Mouse (Mus musculus): ENCODE measurements around the gene Iqsec1.
"Not testable (repeated sequence)": the region's sequence is repeated elsewhere in the genome, so short reads cannot be mapped to it uniquely, and the experiment has no call there.

Gene Iqsec1

DNA sequence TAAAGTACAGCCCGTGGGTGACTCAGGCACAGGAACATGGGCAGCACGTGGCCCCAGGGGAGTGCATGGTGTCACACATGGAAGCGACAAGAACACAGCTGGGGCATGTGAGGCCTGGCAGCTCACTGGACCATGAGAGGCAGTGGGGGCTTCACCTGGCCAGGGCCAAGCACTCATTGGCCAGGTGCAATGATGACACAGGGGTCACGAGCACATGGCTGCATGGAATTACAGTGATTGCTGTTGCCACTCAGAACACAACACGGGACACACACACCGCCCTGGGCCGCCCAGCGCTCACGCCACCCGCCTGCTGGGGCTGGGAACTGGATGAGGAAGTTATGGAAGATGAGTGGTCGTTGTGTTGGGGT is 327.5 kb downstream of the Iqsec1 start:
- peak; percentile 61 for DNase-seq (ENCODE audit: low read depth, low spot score)

DNA sequence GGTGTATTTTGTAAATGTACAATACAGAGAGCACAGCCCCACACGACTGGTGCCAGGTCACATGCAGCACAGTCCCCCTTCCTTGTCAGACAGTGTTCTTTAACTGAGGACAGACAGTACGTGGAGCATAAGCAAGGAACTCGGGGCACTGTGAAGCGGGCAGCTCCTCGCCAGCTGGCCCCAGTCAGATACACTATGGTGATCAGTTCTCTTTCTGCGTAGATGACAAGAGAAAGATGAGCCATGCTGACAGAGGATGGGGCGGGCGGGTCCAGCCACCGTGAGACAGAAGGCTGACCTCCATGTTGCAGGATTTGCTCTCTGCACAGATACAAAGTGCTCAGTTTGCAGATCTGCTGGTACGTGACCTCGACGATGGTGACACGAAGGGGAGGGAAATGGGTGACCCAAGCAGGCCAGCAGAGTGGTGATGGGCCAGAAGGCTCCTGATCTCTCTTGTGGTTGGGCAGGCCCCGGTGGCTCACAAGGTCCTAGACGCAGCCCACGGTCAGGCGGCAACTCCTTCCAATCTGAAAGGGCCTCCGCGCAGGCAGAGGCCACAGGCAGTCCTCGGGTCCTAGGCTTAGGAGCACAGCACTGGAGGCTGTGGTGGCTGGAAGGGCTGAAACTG is 328.0 kb downstream of the Iqsec1 start:
- DNase-seq (ENCODE audit: low read depth, low spot score) = no peak

DNA sequence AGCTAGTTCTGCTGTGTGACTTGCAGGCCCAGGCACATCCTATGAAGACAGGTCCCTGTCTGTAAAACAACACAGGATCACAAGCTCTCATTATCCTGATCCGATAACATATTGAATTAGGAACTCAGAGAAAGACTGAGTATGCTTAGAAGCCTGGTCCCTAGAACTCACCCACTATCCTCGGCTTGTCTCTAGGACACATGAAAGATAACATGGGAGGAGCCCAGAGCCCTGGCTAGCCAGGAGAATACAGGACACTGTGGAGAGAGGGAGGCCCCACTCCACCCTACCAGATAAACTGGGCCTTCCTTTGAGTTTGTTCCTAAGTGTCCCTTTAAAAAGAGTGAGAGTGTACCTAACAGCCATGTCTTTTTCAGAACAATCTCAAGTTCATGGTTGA is 328.6 kb downstream of the Iqsec1 start:
- DNase-seq (ENCODE audit: low read depth, low spot score) = no peak

DNA sequence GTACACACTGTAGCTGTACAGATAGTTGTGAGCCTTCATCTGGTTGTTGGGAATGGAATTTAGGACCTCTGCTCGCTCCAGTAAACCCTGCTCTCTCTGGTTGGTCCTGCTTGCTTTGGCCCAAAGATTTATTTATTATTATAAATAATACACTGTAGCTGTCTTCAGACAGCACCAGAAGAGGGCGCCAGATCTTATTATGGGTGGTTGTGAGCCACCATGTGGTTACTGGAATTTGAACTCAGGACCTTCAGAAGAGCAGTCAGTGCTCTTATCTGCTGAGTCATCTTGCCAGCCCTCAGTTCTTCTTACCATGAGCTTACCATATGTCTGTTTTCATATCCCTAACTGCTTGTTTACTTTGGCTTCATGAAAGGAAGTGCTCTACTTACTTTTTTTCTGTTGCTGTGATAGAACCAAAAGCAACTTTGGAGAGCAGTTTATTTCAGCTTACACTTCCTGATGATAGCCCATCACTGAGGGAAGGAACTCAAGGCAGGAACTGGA is 332.1 kb downstream of the Iqsec1 start:
- not testable (repeated sequence) for DNase-seq (ENCODE audit: low read depth, low spot score)

DNA sequence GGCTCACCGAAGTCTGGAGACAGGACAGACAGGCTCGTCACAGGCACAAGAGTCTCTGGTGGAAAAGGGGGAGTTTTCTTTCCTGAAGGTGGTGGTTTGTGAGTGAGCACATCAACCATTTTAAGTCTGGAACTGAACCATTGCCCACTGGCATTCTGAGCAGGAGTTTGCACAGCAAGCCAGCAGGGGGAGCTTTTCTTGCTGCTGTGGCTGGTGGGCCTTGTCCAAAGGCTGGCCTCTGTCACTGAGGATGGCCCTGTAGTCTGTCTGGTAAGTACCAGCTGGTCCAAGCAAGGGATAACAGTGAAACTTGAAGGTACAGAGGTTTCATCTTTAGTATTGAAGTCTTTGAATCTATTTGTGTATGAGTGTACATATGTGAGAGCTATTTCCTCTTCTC is 334.7 kb downstream of the Iqsec1 start:
- peak; percentile 59 for DNase-seq (ENCODE audit: low read depth, low spot score)

DNA sequence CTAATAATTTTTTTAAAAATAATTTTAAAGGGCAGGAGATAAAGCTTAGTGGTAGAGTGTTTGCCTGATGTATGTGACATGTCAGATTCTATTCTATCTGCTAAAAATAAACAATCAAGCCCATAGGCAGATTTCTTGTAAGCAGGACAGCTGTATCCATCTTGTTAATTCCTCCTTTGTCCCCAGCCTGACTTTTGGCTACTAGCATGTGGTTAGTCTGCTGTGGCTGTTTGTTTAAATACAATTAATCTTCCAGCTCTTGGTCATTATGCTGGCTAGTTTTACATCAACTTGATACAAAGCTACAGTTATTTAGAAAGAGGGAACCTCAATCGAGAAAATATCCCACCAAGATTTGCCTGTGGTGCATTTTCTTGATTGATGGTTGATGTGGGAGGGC is 337.9 kb downstream of the Iqsec1 start:
- no peak for DNase-seq (ENCODE audit: low read depth, low spot score)

DNA sequence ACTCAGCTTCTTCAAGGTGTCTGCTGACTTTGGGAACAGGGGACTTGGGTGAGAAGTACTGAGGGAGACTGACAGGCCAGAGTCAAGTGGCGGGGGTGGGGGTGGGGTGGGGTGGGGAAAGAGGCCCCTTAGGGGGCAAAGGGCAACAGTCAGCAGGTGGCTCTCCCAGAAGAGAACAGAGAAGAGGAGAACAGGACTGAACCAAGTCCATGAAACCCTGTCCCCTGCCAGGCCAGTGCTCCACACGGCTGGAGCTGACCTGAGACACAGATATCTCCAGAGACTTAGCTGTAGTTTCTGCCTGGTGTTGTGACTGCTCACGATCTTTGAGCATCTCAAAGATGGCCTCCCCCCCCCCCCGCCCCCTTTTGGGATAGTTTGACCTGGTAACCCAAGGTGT is 339.2 kb downstream of the Iqsec1 start:
- no peak for DNase-seq (ENCODE audit: low read depth, low spot score)

DNA sequence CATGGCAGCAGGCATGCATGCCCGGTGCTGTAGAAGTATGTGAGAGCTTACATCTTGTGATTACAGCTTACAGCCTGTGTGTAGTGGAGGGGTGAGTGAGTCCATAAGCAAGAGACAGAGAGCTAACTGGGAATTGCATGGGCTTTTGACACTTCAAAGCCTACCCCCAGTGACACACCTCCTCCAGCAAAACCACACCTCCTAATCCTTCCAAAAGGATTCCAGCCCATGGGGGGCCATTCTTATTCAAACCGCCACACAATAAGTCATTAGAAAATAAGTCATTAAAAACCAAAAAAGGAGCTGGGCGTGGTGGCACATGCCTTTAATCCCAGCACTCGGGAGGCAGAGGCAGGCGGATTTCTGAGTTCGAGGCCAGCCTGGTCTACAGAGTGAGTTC is 340.1 kb downstream of the Iqsec1 start:
- DNase-seq (ENCODE audit: low read depth, low spot score) = peak; percentile 56

DNA sequence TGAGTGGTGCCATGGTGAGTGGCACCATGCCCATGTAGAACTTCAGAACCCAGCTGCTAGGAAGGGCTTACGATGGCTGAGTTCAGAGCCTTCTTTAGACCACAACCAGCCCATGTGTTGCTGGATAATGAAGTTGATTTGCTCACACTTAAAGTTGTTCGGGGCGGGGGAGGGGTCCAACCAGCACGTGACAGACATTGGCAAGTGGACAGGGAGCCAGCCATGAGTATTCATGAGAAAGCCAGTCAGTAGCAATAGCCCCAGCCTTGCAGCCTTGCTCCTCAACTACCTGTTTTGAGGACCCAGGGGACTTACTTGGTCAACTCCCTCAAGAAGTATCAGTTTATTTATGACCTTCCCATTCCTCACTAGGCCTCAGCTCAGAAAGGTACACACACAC is 343.5 kb downstream of the Iqsec1 start:
- DNase-seq (ENCODE audit: low read depth, low spot score) = no peak

DNA sequence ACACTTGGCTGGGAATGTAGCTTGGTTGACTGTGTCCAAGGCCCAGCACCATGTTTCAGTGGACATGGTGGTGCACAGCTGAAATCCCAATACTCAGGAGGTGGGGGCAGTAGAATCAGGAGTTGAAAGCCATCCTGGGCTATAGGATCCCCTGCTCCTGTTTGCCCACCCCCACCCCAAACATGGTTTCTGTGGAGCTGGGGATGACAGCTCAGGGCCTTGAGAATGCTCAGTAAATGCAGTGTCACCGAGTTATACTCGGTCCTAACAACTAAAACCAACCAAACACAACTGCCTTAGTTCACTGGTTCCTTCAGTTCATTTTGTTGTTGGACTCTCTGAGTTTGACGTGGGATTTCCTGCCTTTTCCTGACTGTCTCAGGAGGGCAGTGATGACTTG is 345.4 kb downstream of the Iqsec1 start:
- no peak for DNase-seq (ENCODE audit: low read depth, low spot score)

DNA sequence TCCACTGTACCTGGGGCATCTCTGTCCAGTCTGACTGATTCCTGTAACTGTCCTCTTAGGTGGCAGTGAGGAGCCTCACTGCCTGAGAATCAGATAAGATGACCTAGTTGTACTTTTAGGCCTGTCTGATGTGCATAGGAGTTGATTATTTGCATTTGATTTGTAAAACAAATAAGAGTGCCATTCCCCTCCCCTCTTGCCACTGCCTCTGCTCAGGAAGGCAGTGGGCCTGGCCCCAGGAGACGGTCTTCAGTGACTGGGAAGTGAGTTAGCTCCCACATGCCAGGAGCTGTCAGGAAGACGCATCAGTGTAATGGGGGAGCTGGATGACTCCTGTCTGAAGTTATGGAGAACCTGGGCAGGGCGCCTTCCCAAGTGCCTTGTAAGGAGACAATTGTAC is 352.9 kb downstream of the Iqsec1 start:
- DNase-seq (ENCODE audit: low read depth, low spot score) = peak; percentile 78

DNA sequence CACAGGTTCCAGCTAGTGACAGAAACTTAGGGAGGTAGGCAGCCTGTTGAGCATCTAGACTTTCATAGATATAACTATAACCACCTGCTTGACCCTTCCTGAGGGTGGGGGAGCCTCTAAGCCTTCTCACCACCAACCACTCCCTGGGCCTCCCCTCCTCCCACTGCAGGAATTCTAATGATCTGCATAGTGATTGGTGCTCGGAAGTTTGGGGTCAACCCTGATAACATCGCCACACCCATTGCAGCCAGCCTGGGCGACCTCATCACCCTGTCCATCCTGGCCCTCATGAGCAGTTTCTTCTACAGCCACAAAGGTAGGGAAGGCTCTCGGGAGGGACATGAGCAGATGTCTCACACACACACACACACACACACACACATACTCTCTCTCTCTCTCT is 353.4 kb downstream of the Iqsec1 start:
- DNase-seq (ENCODE audit: low read depth, low spot score) = peak; percentile 72

DNA sequence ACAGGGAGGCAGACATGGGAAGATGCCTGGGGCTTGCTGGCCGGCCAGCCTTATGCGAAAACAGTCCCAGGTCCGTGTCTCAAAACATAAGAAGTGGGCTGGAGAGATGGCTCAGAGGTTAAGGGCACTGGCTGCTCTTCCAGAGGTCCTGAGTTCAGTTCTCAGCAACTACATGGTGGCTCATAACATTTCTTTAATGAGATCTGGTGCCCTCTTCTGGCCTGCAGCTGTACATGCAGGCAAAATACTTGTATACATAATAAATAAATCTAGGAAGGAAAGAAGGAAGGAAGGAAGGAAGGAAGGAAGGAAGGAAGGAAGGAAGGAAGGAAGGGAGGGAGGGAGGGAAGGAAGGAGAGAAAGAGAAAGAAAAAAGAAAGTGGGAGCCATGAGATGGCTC is 356.0 kb downstream of the Iqsec1 start:
- DNase-seq (ENCODE audit: low read depth, low spot score) = peak; percentile 50

DNA sequence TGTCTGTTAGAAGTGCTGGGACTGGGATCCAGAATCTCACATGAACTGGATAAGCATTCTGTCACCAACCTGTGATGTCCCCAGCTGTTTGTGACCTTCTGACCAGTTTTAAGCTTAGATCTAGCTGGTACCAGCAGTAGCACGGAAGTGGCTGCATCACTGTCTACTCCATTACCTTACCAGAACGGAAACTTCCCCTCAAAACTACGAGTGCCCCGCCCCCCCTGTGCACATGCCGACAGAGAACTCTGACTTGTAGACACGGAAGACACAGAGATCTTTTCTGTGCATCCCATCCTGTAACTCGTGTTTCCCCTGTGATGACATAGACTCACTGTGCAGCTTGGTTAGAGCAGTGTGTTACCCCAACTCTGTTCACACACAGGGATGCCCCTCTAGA is 358.1 kb downstream of the Iqsec1 start:
- DNase-seq (ENCODE audit: low read depth, low spot score) = no peak

DNA sequence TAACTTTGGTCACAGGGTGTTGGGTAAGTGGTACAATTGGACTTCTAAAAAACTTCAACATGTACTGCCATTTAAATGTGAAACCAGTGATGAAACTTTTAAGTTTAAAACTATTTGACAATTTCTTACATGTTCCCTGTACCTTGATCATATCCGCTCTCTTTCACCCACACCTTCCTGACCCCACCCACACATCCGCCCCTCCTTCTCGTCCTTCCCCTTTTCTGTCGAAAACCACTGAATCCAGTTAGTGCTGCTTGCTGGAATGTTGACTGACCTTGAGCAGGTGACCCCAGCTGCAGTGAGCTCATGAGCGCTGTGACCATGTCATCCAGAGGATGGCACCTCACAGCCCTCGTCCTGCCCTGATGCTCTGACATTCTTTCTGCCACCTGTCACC is 359.0 kb downstream of the Iqsec1 start:
- DNase-seq (ENCODE audit: low read depth, low spot score) = peak; percentile 67

DNA sequence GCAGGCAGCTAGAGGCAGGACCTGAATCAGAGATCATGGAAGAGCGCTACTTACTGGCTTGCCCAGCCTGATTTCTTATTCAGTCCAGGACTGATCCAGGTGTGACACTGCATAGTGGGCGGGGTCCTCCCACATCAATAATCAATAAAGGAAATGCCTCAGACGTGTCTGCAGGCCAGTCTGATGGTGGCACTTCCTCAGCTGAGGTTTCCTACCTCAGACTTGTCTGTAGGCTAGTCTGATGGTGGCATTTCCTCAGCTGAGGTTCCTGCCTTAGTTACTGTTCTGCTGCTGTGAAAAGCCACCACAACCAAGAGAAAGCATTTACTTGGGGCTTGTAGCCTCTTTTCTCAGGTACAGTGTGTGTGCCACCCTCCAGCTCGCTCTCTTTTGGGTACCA is 360.9 kb downstream of the Iqsec1 start:
- DNase-seq (ENCODE audit: low read depth, low spot score) = no peak

DNA sequence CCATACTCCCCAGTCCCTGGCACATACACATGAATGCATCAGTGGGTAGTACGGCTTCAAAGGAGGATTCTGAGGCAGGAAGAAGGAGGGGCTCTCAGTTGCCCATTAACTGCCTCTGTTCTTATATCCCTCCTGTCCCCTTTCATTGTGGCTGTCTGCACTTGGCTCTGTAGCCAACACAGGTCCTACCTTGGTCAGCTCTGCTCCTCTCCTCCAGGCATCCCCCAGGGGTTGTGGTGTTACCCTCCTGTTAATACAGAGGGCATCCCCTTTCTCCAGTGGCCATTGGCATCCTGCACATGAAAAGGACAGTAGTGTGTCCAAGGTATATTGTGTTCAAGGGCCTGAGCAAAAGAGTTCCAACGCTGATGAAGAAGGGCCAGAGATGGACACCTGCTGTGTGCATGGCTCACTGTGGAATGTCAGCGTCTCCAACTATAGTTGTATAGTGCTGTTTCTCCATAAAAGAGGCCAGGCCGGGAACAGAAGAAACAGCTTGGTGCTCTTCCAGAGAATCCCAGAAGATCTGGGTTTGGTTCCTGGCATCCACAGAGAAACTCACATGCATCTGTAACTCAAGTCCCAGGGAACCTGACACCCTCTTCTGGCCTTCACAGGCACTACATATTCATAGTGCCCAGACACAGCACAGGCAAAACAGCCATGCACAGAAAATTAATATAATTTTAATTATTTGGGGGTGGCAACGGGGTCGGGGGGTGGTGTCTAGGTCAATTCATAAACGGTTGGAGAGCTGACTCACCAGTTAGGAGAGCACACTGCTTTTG is 363.1 kb downstream of the Iqsec1 start:
- DNase-seq (ENCODE audit: low read depth, low spot score) = peak; percentile 31

DNA sequence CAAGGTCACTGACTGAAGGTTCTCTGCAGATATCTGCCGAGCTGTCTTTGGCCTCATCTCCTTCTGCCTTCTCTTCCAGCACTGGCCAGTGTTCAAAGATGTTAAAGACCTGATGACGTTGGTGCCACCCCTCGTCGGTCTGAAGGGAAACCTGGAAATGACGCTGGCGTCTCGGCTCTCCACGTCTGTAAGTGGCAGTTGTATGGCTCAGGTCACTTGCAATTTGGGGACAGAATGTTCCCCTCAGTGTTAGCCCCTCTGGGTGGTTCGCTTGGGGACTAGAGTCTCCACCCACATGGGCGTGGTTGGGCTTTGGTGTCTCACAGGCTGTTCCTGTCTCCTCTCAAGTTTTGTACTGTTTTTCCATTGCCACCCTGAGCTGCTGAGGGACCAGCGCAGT is 363.8 kb downstream of the Iqsec1 start:
- DNase-seq (ENCODE audit: low read depth, low spot score) = no peak

DNA sequence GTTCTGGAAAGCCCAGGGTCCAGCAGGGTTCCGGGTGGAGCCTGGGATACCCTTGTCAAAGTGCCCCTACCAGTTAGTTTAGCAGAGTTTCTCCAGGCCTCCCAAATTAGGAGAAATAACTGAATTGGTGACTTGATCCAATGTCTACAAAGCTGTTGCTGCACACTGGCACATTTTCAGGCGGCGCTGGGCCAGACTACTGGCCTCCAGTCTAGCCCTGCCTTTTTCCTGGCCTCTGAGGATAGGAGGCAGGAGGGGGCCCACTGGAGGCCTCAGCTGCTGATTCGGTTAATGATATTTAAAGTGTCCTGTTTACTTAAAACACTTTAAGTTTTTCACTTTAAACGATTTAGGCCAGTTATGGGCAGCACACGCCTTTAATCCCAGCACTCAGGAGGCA is 364.3 kb downstream of the Iqsec1 start:
- no peak for DNase-seq (ENCODE audit: low read depth, low spot score)

DNA sequence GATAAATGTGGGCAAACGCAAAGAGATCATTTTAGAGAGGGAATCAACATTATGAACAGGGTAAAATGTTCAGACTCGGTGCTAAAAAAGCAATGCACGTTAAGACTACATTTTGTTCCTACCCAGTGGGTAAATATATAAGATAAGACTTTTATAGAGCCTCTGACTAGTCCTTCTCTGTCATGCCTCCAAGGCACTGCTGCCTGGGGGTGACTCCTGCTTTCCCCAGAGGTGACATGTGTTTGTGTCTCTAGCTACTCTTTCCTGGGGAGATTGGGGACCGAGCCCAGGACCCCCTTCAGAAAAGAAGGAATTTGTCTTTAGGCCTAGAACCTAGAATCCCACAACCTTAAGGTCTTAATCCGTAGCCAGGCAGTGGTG is 365.0 kb downstream of the Iqsec1 start:
- DNase-seq (ENCODE audit: low read depth, low spot score) = no peak

DNA sequence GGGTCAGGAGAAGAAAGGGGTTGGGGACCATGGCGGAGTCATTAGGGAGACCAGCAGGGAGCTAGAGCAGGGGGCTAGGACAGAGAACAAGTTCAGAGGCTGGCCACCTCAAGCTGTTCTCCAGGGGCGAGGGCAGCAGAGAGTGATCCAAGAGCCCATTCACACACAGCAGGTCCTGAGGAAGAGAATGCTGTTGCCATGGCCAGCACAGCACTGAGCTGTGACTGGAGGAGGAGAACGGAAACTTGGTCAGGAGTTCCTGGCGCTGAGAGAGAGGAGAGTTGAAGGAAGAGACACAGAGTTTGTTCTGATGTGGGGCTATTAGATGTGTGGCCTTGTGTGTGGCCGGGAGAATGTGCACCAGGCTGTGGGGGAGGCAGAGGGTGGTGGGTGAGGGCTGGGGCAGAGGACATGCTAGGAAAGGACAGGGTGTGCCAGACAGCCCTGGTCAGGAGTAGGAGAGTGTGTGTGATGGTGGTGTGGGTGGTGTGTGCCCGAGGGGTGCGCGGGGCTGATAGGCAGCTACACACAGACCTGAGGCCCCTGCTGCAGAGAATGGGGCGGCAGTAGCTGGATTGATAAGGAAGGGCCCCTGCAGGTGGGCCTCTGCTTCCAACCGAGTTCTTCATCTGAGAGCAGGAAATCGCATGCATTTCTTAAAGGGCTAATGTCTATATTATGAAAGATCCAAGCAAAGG is 365.6 kb downstream of the Iqsec1 start:
- no peak for DNase-seq (ENCODE audit: low read depth, low spot score)

DNA sequence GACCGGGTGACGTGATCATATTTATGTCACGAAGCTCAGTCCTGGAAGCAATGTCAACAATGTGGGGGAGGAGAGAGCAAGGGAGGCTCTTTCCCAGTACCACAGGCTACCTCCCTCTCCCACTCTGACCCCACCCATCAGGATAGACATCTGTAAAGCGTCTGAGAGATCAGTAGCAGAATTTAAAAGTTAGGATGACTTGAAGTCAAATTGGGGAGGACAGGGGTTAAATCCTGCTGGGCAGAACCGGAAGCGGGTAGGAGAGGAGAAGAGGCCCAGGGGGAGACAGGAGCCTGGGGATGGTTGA is 366.9 kb downstream of the Iqsec1 start:
- DNase-seq (ENCODE audit: low read depth, low spot score) = no peak
